Comparison of ENCODE assay signal across 25 mouse cellular contexts in genomic region chr10:41016547-41016946, GRCm38 (mm10). TPM values are rescaled to one million over a fixed set of nuclear protein-coding genes. Genes with fewer than 3 reads are reported as not detected.
DNase-seq lines count a peak whose midpoint lies in the region; ATAC-seq lines count a peak whose summit lies in the region.
"Had no signal": no experiment of that assay in that cellular context is flagged by ENCODE, and none has a peak within 500 bp of the region (broad histone marks: within the 10 kb centered on the region; RNA-seq: fewer than 3 reads in every experiment).

No protein-coding gene starts in this region.

- H3K4me3 ChIP-seq in midbrain, embryonic 11.5 days (ENCODE audit: low read depth, low read length): no peak overlapping the region
- no peak overlapping the region for H3K4me3 ChIP-seq in midbrain, embryonic 10.5 days
- H3K4me3 ChIP-seq in intestine, embryonic 15.5 days (replicated peaks): no peak overlapping the region
- no peak overlapping the region for H3K4me3 ChIP-seq in neural tube, embryonic 15.5 days (replicated peaks)
- H3K4me3 ChIP-seq: embryonic facial prominence, embryonic 10.5 days; forebrain, embryonic 13.5 days; heart, embryonic 12.5 days; hindbrain, embryonic 10.5 days had no signal

- 50% methylated on average over 7 of the region's 7 CpGs for WGBS in midbrain, embryonic 11.5 days
- 43% methylated on average over 7 of the region's 7 CpGs for WGBS in midbrain, embryonic 10.5 days
- 40% methylated on average over 7 of the region's 7 CpGs for WGBS in intestine, embryonic 15.5 days
- 48% methylated on average over 7 of the region's 7 CpGs for WGBS in neural tube, embryonic 15.5 days

- peak; percentile 18 for DNase-seq in heart, adult 11 months
- no peak for DNase-seq in heart, adult 18-20 months
- DNase-seq in midbrain, embryonic 11.5 days (ENCODE audit: low spot score, missing footprints): peak; percentile 67
- DNase-seq in midbrain, embryonic 10.5 days (ENCODE audit: low spot score): no peak
- peak; percentile 16 for DNase-seq in brain, adult 2 months (ENCODE audit: low read depth, low spot score)
- DNase-seq: adrenal gland, postnatal 14 days; cerebellum, adult 2 months; cerebellum, postnatal 10 days; gastrocnemius, postnatal 10 days had no signal

- no peak overlapping the region for H3K27ac ChIP-seq in midbrain, embryonic 11.5 days (ENCODE audit: low read depth, low read length)
- no peak overlapping the region for H3K27ac ChIP-seq in midbrain, embryonic 10.5 days (replicated peaks)
- H3K27ac ChIP-seq in intestine, embryonic 15.5 days: no peak overlapping the region
- no peak overlapping the region for H3K27ac ChIP-seq in neural tube, embryonic 15.5 days (replicated peaks)
- H3K27ac ChIP-seq: embryonic facial prominence, embryonic 10.5 days; forebrain, embryonic 13.5 days; hindbrain, embryonic 10.5 days had no signal

- H3K9me3 ChIP-seq in midbrain, embryonic 11.5 days (ENCODE audit: control insufficient read depth, low read length): no peaks in the 10 kb centered on the region
- no peaks in the 10 kb centered on the region for H3K9me3 ChIP-seq in midbrain, embryonic 10.5 days (replicated peaks)
- no peaks in the 10 kb centered on the region for H3K9me3 ChIP-seq in intestine, embryonic 15.5 days
- H3K9me3 ChIP-seq in neural tube, embryonic 15.5 days (replicated peaks): no peaks in the 10 kb centered on the region
- H3K9me3 ChIP-seq: embryonic facial prominence, embryonic 10.5 days; forebrain, embryonic 13.5 days; heart, embryonic 12.5 days; hindbrain, embryonic 10.5 days had no signal

- H3K9ac ChIP-seq in midbrain, embryonic 11.5 days (ENCODE audit: low read length): no peak overlapping the region
- no peak overlapping the region for H3K9ac ChIP-seq in intestine, embryonic 15.5 days
- no peak overlapping the region for H3K9ac ChIP-seq in neural tube, embryonic 15.5 days (replicated peaks)
- H3K9ac ChIP-seq: forebrain, embryonic 13.5 days; heart, embryonic 12.5 days had no signal

- H3K36me3 ChIP-seq in midbrain, embryonic 11.5 days (ENCODE audit: control insufficient read depth, insufficient read depth, low read length): no peaks in the 10 kb centered on the region
- no peaks in the 10 kb centered on the region for H3K36me3 ChIP-seq in midbrain, embryonic 10.5 days
- no peaks in the 10 kb centered on the region for H3K36me3 ChIP-seq in intestine, embryonic 15.5 days
- no peaks in the 10 kb centered on the region for H3K36me3 ChIP-seq in neural tube, embryonic 15.5 days
- H3K36me3 ChIP-seq: embryonic facial prominence, embryonic 10.5 days; heart, embryonic 12.5 days; hindbrain, embryonic 10.5 days had no signal

- no peaks in the 10 kb centered on the region for H3K27me3 ChIP-seq in midbrain, embryonic 11.5 days (ENCODE audit: control insufficient read depth, insufficient read depth, low read length)
- no peaks in the 10 kb centered on the region for H3K27me3 ChIP-seq in midbrain, embryonic 10.5 days (ENCODE audit: low read depth, poor library complexity, severe bottlenecking)
- no peaks in the 10 kb centered on the region for H3K27me3 ChIP-seq in intestine, embryonic 15.5 days (replicated peaks)
- no peaks in the 10 kb centered on the region for H3K27me3 ChIP-seq in neural tube, embryonic 15.5 days (replicated peaks)
- H3K27me3 ChIP-seq: forebrain, embryonic 13.5 days had no signal

- no peak for ATAC-seq in midbrain, embryonic 11.5 days (ENCODE audit: low FRiP score)
- ATAC-seq in intestine, embryonic 15.5 days: no peak
- ATAC-seq in neural tube, embryonic 15.5 days (ENCODE audit: low FRiP score): no peak
- ATAC-seq: activated CD4-positive, CD25-positive, alpha-beta regulatory T cell, adult 4 months; forebrain, embryonic 13.5 days; Patski had no signal

- H3K4me1 ChIP-seq in midbrain, embryonic 11.5 days (ENCODE audit: control insufficient read depth, insufficient read depth, low read length): no peaks in the 10 kb centered on the region
- no peaks in the 10 kb centered on the region for H3K4me1 ChIP-seq in midbrain, embryonic 10.5 days
- no peaks in the 10 kb centered on the region for H3K4me1 ChIP-seq in intestine, embryonic 15.5 days (replicated peaks)
- no peaks in the 10 kb centered on the region for H3K4me1 ChIP-seq in neural tube, embryonic 15.5 days
- H3K4me1 ChIP-seq: forebrain, embryonic 13.5 days; heart, embryonic 12.5 days had no signal

- no peak overlapping the region for H3K4me2 ChIP-seq in midbrain, embryonic 11.5 days
- no peak overlapping the region for H3K4me2 ChIP-seq in intestine, embryonic 15.5 days (replicated peaks)
- no peak overlapping the region for H3K4me2 ChIP-seq in neural tube, embryonic 15.5 days
- H3K4me2 ChIP-seq: forebrain, embryonic 13.5 days; heart, embryonic 12.5 days had no signal

RNA-seq across cellular contexts. Expression of gene Gpr6, which starts 55.5 kb away (rescaled TPM):
- total RNA-seq in heart, adult 18-20 months (2021): not detected
- polyA plus RNA-seq in midbrain, embryonic 11.5 days (2014; fragmentation: Nextera tagmentation; extraction: Ambion mirVana): 0.10 TPM in 1 of 2 replicates, not detected in the other
- polyA plus RNA-seq in midbrain, embryonic 10.5 days (2016; fragmentation: Nextera tagmentation; extraction: Ambion mirVana): not detected in 2 replicates
- polyA plus RNA-seq in intestine, embryonic 15.5 days (2015; fragmentation: Nextera tagmentation; extraction: Ambion mirVana): not detected in 2 replicates
- polyA plus RNA-seq in neural tube, embryonic 15.5 days (2015; fragmentation: Nextera tagmentation; extraction: Ambion mirVana): 0.63 and 0.84 TPM in 2 replicates
- total RNA-seq: adrenal gland, adult 18-20 months; adrenal gland, postnatal 14 days; gastrocnemius, postnatal 10 days; gastrocnemius, postnatal 4 days; heart, adult 8-10 months; heart, postnatal 25 days; MEL had no signal
- polyA plus RNA-seq: activated CD4-positive, CD25-positive, alpha-beta regulatory T cell, adult 4 months; C2C12; embryonic facial prominence, embryonic 10.5 days; embryonic facial prominence, embryonic 14.5 days; heart, embryonic 12.5 days; heart, embryonic 16.5 days; hindbrain, embryonic 10.5 days; Patski had no signal

Comparison
In these comparisons a context has a peak if more than half of its experiments do, and no peak if none do; other contexts are left out.
1. DNase-seq: peak in heart, adult 11 months (single experiment), midbrain, embryonic 11.5 days (single experiment) and brain, adult 2 months (single experiment); none in heart, adult 18-20 months (0 of 2) and midbrain, embryonic 10.5 days (single experiment).